Mouse (Mus musculus) stomach, postnatal 0 days (tissue): ENCODE results near the gene Gm45618. TPM values are rescaled to one million over a fixed set of nuclear protein-coding genes. Genes with fewer than 3 reads are reported as not detected.
A peak's percentile ranks its signal among the peaks of the same experiment; 100 is the strongest.
"Not testable (repeated sequence)": the region's sequence is repeated elsewhere in the genome, so short reads cannot be mapped to it uniquely, and the experiment has no call there.

Experiments used
- ATAC-seq: fragments of 200-750 bp; cut with Nextera tagmentation; 2 replicates; pipeline ENCODE4 v1.8.0; 2017; ENCODE audit not compliant: low FRiP score, low TSS enrichment
- DNase-seq: peaks from one replicate; pipeline ENCODE4 v3.0.0-alpha.2; 2016; ENCODE audit warnings: low spot score
- H3K27ac ChIP-seq: fragments of 300-500 bp; sonication (generic); replicated peaks from 2 replicates; pipeline ENCODE4 v1.5.1; 2014; ENCODE audit warnings: mild to moderate bottlenecking, control low read depth
- H3K27me3 ChIP-seq: fragments of 300-500 bp; sonication (generic); 2 replicates; pipeline ENCODE4 v1.6.1; 2014; ENCODE audit warnings: low read length; ENCODE audit not compliant: control insufficient read depth, insufficient read depth
- H3K36me3 ChIP-seq: fragments of 300-500 bp; sonication (generic); 2 replicates; pipeline ENCODE4 v1.6.1; 2014; ENCODE audit warnings: low read length, mixed read lengths; ENCODE audit not compliant: control insufficient read depth, insufficient read depth
- H3K4me1 ChIP-seq: fragments of 300-500 bp; sonication (generic); replicated peaks from 2 replicates; pipeline ENCODE4 v1.6.1; 2014; ENCODE audit warnings: antibody characterized with exemption; ENCODE audit not compliant: control insufficient read depth, insufficient read depth
- H3K4me2 ChIP-seq: fragments of 300-500 bp; sonication (generic); replicated peaks from 2 replicates; pipeline ENCODE4 v1.6.1; 2014; ENCODE audit warnings: low read depth, mild to moderate bottlenecking, control low read depth, moderate library complexity
- H3K4me3 ChIP-seq: fragments of 300-500 bp; sonication (generic); 2 replicates; pipeline ENCODE4 v1.5.1; 2014; ENCODE audit warnings: low read depth, low read length, control low read depth
- H3K9ac ChIP-seq: fragments of 300-500 bp; sonication (generic); 2 replicates; pipeline ENCODE4 v1.6.1; 2014; ENCODE audit warnings: mild to moderate bottlenecking, low read length, control low read depth, mixed read lengths
- H3K9me3 ChIP-seq: fragments of 300-500 bp; sonication (generic); 2 replicates; pipeline ENCODE4 v1.6.1; 2016; ENCODE audit warnings: low read length; ENCODE audit not compliant: control insufficient read depth
- CTCF ChIP-seq: IDR thresholded peaks from 2 replicates; pipeline ENCODE4 v1.5.1; 2016; ENCODE audit warnings: antibody characterized with exemption, low read depth, mild to moderate bottlenecking, moderate library complexity
- EP300 ChIP-seq: optimal IDR thresholded peaks from 2 replicates; pipeline ENCODE3; 2016; ENCODE audit warnings: antibody characterized with exemption
- WGBS: fragments of 180-500 bp; shearing (Covaris S2); extraction: QIAGEN DNeasy Blood & Tissue Kit; methylation state at CpG from one replicate; pipeline ENCODE4 v1.1.7; 2014; 5-methylcytosine and 5-hydroxymethylcytosine counted together
- polyA plus RNA-seq: library from polyadenylated mRNA; unstranded; fragments of >200 nt; fragmentation: Nextera tagmentation; extraction: Ambion mirVana; gene quantifications from 2 replicates; pipeline ENCODE4 v1.2.1, GENCODE M21; 2015

The Gm45618 gene
- not detected in 2 replicates for polyA plus RNA-seq

GRCm38 (mm10) chr7:142120629-142121028 is at the start of gene Gm45618:
Gm45618 (minus strand) TSS chr7:142120729.
- not testable (repeated sequence) for H3K4me2 ChIP-seq, H3K36me3 ChIP-seq, H3K27me3 ChIP-seq, H3K4me1 ChIP-seq, ATAC-seq, H3K4me3 ChIP-seq, DNase-seq, H3K27ac ChIP-seq, H3K9ac ChIP-seq, H3K9me3 ChIP-seq
- 57% methylated on average over 1 of the region's 1 CpGs for WGBS

- no peak for DNase-seq
- Histone ChIP-seq H3K9ac (no peak overlapping the region), H3K36me3 (no peaks in the 10 kb centered on the region), H3K27ac (no peak overlapping the region), H3K27me3 (no peaks in the 10 kb centered on the region), H3K4me2 (no peak overlapping the region), H3K4me3 (no peak overlapping the region), H3K4me1 (no peaks in the 10 kb centered on the region), H3K9me3 (no peaks in the 10 kb centered on the region)
- TF ChIP-seq CTCF: peak; percentile 79
- no peak for TF ChIP-seq EP300
- no peak for ATAC-seq
- WGBS: 46% methylated on average over 3 of the region's 3 CpGs
Observed at GRCm38 (mm10) chr7:142169836-142170235, 49.3 kb upstream of the Gm45618 start.

- not testable (repeated sequence) for H3K36me3 ChIP-seq, H3K27ac ChIP-seq, H3K9me3 ChIP-seq, H3K4me1 ChIP-seq, DNase-seq, H3K27me3 ChIP-seq, H3K4me3 ChIP-seq, ATAC-seq, H3K4me2 ChIP-seq, H3K9ac ChIP-seq
Observed at GRCm38 (mm10) chr7:142165639-142166038, 45.1 kb upstream of the Gm45618 start, which contains the start of gene Gm4553. Gm4553 (minus strand) TSS chr7:142165739.

GRCm38 (mm10) chr7:142159366-142159765 is 38.8 kb upstream of the Gm45618 start:
- TF ChIP-seq CTCF: no peak
- no peak for TF ChIP-seq EP300
- ATAC-seq: no peak

GRCm38 (mm10) chr7:142157013-142157412 is 36.5 kb upstream of the Gm45618 start, which contains the start of gene Gm29735:
Gm29735 (minus strand) TSS chr7:142157113.
- not testable (repeated sequence) for H3K9ac ChIP-seq, ATAC-seq, H3K27me3 ChIP-seq, H3K9me3 ChIP-seq, H3K4me2 ChIP-seq, H3K36me3 ChIP-seq, H3K4me1 ChIP-seq, DNase-seq, H3K4me3 ChIP-seq, H3K27ac ChIP-seq
- WGBS: 38% methylated on average over 2 of the region's 2 CpGs

More at GRCm38 (mm10) chr7:142159366-142159765, 38.8 kb upstream of the Gm45618 start:
- DNase-seq: no peak
- Histone ChIP-seq H3K4me2 (no peak overlapping the region), H3K27me3 (no peaks in the 10 kb centered on the region), H3K36me3 (no peaks in the 10 kb centered on the region), H3K4me3 (no peak overlapping the region), H3K9me3 (no peaks in the 10 kb centered on the region), H3K4me1 (no peaks in the 10 kb centered on the region), H3K9ac (no peak overlapping the region), H3K27ac (no peak overlapping the region)
- WGBS: 97% methylated on average over 3 of the region's 3 CpGs

- no peak overlapping the region for H3K4me3 ChIP-seq
- no peak overlapping the region for H3K9ac ChIP-seq
- H3K4me2 ChIP-seq: no peak overlapping the region
- no peaks in the 10 kb centered on the region for H3K27me3 ChIP-seq
- H3K9me3 ChIP-seq: no peaks in the 10 kb centered on the region
- DNase-seq (peak; percentile 69), ATAC-seq (peak; percentile 71; the same call in 1 of the 2 replicates)
- H3K27ac ChIP-seq: no peak overlapping the region
- no peaks in the 10 kb centered on the region for H3K4me1 ChIP-seq
- no peaks in the 10 kb centered on the region for H3K36me3 ChIP-seq
- 16% methylated on average over 1 of the region's 1 CpGs for WGBS
- TF ChIP-seq EP300 (no peak), CTCF (no peak)
Observed at GRCm38 (mm10) chr7:142155308-142155707, 34.8 kb upstream of the Gm45618 start.
